Mouse (Mus musculus): ENCODE results near the gene Dnmt3a.

Gene Dnmt3a

DNA sequence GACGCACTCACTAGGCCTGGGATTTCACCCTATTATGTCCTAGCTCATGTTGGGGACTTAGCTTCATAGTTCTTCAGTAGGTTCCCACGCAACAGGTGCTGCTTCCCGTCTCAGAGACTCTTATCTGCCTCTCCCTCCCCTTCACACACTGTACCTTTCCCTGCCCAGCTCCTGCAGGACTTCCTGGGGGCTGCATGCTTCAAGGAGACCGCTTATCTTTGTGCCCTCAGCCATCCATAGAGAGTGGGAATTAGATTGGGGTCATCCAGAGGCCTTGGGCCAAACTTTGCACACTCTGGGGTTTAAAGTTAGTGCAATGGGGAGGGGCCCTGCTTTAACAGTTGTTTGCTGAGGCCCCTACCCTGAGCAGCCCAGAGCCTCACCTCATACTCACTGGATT lies 21.1 kb upstream of the Dnmt3a start:
- no peak for DNase-seq (ENCODE audit: extremely low spot score, low spot score)

DNA sequence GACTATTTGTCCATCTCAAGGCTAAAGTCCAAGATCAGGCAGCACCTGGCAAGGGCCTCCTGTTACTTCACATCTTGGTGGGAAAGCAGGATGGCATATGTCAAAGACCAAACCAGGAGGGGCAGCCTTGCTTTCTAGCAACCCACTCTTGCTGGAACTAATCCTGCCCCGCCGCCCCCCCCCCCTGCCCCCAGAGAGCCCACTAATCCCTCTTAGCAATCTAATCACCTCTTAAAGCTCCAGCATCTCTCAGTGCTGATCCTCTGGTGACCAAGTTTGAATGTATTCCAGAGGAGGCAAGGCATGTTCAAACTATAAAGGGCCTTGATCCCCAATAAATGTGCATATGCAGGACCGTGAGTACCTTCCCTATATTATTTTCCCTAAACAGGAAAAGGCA lies 18.8 kb upstream of the Dnmt3a start:
- DNase-seq (ENCODE audit: extremely low spot score, low spot score) = no peak

DNA sequence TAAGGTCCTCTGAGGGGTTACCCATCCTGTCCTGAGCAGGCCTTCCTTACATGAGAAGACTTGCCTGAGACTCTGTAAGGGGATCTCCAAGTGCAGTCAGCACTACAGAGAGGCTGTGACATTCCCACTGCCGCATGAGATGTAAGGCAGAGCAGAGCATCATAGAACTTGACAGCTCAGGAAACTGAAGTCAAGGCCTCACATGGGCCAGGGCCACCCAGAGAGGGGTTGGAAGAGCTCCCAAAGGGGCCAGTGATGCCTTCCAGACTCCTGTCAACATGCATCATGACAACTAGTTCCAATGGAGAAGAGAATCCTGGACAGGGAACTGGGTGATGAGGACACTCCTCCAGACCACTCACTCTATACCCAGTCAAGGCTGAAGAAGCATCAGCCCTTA lies 18.3 kb upstream of the Dnmt3a start:
- no peak for DNase-seq (ENCODE audit: extremely low spot score, low spot score)

DNA sequence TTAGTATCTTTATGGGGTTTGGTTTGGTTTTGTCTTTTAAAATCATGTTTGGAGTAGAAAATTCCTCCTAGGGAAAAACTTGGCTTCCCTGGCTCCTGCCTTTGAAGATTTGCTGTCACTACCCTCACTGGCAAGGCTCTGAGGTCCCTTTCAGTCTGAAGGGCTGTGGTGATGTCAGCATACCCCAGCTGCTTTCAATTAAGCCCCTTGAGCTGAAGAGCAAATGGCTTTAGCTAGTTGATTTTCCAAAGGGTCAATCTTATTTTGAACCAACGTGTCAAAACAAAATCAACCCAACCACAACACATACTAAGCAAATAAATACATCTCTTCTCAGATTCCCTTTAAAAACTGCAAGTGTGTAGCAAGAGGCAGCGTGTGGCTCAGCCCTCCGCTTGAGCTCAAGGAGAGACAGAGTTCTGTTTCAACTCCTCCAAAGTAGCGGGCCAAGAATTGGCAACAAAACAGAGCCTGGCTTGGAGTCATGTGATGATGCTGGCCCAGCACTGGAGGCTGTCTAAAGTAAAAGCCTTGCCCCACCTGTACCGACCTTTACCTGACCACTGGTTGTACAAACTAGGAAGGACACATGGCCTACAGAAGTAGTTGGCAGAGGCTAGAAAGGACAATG lies 17.3 kb upstream of the Dnmt3a start:
- DNase-seq (ENCODE audit: extremely low spot score, low spot score) = no peak

DNA sequence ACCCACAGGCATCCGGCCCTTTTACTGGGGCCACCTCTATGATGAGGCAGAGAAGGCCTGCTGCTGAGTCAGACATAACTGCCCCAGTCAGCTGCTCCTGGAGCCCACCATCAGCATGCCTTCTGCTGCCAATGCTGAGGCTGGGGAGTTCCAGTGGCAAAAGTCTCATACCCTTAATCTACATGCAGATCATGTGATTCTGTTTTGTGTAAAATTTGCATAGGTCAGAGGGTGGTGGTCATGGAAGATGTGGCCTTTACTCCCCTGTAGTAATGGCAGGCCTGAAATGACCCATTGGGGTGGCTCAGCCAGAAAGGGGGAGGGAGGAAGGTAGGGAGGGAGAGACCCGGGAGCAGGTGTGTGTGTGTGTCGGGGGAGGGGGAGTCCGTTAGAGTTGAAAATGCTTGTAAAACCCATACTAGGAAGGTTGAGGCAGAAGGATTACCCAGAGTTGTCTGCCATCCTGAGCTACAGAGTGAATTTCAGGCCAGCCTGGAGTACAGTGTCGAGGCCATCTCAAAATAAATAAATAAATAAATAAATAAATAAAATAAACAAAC lies 16.1 kb upstream of the Dnmt3a start:
- DNase-seq (ENCODE audit: extremely low spot score, low spot score) = no peak

DNA sequence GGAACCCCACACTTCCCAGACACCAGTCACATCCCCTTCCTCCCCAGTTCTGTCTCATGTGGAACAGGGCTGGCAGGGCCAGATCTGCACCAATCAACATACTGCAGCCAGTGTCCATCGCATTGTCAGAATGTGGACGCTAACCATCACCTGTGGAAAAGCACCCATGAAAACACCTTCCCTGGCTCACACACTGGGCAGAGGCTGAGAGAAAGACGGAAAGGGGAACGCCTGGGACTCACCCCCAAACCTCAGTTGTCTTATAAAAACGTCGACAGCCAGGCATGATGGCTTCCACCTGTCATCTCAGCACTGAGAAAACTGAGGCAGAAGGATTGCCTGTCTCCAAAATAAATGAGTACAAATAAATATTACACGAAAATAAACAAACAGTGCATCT lies 14.6 kb upstream of the Dnmt3a start:
- DNase-seq (ENCODE audit: extremely low spot score, low spot score) = no peak

DNA sequence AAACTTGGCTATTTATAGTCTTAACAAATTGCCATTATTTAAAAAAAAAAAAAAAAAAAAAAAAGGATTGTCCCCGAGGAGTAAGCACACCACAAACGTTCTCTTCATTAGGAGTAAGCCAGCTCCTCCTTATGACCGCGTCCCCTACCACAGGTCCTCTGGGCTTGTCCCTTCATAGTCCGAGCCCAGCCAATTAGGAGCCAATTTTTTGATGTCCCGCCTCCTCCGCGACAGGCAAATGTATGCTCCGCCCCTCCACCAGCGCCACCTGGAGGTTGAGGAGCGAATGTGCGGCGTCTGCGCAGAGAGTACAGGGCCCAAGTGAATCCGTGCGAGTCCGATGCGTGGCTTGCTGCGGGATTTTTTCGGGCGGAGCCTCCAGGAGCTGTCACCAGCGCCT lies 14.1 kb upstream of the Dnmt3a start:
- peak; percentile 96 for DNase-seq (ENCODE audit: extremely low spot score, low spot score)

DNA sequence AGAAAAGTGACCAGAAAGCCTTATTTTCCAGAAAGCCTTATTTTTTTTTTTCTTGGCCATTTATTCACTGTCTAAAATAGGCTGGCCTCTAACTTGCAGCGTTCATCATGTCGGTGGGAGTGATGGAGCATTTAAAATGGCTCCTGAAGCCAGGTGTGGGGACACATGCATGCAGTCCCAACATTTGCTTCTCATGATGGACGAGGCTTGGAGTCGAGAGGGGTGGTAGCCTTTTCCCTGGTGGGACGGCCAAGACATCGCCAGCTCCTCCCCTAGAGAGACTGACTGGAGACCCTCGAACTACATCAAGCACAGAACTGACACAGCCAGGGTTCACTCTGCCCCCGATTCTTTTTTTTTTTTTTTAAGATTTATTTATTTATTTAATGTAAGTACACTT lies 13.6 kb upstream of the Dnmt3a start:
- DNase-seq (ENCODE audit: extremely low spot score, low spot score) = no peak

DNA sequence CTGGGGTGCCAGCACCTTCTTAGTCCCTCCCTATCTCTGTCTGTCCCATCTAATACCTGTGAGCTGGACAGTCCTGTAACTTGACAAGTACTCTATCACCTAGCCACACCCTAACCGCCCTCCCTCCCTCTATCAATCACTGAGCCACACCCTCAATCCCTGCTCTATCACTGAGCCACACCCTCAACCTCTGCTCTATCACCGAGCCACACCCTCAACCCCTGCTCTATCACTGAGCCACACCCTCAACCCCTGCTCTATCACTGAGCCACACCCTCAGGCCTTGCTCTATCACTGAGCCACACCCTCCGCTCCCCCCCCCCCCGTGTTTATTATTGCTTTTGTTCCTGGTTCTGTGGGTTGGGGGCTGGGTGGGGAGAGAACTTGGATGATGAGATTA lies 10.2 kb upstream of the Dnmt3a start:
- DNase-seq (ENCODE audit: extremely low spot score, low spot score) = no peak

DNA sequence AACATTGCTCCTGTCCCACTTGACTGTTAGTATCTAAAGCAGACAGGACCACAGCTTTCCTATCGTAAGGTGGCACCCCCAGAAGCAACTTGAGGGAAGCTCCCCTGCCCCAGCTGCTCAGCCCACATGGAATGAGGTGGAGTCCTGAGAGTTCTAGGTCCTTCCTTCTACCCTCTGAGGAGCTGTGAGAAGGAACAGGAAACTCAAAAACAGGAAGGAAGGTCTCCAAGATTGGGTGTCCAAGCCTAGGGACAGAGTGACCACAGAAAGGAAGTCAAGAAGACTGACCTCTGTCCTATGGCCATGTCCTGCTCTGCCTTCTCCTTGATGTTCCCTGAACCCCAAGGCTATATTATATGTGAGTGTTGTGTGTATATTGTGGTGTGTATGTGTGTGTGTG lies 6.3 kb upstream of the Dnmt3a start:
- DNase-seq (ENCODE audit: extremely low spot score, low spot score) = no peak

DNA sequence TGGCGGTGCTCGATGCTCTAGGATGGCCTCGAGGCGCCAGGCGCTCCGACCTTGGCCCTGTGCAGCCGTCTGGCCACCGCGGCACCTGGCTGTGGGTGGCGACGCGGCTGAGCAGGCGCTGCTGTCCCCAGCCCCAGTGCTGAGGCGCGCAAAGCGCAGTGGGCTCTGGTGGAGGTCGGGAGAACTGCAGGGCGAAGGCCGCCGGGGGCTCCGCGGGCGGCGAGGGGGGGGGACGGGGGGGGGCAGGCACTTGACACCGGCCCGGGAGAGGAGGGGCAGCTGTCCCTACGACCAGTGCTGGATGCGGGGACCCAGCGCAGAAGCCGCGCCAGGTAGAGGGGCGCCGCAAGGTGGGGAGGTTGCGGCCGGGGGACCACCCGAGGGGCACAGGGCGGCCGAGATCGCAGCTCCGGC lies 471 bp downstream of the Dnmt3a start:
- DNase-seq (ENCODE audit: extremely low spot score, low spot score) = peak; percentile 84

DNA sequence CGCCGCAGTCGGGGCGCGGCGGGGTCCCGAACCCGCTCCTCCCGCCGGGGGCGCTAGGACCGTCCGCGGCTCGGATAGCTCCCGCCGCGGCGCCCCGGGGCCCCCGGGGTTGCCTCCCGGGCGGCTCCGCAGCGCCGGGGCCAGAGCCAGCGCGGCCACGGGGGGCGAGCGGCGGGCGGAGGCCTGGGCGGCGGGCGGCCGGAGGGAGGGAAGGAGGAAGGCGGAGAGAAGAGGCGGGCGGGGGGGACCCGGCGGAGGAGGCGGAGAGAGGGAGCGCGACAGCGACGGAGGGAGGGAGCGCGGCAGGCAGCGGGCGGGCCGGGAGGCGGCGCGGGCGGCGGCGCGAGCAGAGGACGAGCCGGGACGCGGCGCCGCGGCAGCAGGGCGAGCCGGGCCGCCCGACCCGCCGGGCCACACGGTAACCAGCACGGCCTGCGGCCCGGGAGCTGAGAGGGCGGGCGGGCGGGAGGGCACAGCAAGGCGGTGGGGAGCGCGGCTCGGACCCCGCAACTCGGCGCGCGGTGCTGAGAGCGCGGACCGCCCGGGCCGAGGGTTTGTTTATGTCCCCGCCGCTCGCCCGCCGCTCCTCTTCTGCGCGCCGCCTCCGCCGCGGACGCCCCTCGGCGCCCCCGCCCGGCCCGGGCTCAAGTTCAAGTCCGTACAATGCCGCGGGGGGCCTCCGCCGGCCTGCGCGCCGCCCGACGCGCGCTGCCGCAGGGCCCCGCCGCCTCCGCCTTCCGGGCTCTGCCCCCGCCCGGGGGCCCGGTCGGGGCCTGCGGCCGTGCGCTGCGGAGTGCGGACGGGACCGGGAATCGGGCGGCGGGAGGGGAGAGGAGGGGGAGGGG lies 1.1 kb downstream of the Dnmt3a start:
- peak; percentile 62 for DNase-seq (ENCODE audit: extremely low spot score, low spot score)

DNA sequence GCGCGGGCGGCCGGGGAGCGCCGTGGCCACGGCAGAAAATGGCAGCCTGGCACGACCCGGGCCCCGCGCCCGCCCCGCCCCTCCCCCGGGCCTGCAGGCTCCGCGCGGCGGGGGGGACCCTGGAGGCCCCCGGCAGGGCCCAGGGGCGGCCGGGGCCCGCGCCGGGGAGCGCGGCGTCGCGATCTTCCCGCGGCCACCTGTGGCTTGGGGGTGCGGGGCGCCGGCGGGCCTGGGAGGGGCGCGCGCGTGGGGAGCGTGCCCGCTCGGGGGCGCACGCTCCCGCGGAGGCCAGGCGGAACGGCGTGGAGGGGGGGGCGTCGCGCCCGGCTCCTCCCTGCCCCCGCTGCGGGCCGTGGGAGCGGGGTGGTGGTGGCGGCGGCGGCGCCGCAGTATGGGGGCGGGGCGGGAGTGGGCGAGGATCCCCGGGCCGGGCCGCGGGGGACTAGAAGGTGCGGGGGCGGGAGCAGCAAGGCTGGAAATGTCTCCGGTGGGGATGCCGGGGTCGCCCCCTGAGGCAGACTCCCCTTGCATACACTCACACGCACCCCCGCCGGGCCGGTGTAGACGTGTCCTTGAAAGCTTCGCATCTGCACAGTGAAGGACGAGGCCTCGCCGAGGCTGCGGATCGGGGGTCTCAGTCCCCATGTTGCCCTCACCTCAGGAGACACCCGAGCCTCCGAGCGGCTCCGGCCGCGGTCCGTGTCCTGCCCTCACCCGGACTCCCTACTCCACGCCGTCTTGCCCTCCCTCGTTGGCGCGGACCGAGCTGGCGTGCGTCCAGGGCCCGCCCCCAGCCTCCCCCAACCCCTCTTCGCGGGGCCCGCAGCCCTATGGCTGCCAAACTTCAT lies 2.0 kb downstream of the Dnmt3a start:
- peak; percentile 54 for DNase-seq (ENCODE audit: extremely low spot score, low spot score)

DNA sequence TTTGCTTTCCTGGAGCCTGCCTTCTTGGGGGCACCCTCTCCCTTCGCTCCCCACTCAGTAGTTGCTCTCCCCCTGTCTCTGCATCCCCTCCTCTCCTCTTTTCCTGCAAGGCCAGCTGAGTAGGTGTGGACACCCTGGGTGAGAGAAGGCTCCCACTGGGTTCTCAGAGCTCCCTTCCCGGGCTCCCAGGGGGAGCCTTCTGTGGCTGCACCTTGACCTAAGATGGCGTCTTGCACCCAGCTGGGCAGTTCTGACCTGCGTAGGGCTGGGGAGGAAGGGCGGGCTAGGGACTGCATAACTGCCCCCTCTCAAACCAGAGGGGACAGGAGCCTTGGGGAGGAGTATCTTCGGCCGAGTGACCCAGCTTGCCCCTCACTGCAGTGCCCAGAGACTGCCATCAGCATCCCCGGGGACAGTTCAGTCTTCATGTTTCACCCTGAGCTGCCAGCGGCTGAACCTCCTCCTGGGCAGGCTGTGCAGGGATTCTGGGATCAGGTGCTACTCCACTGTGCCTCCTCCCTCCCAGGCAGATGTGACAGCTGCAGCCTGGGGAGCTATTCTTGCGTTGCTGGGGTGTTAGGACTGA lies 2.7 kb downstream of the Dnmt3a start:
- DNase-seq (ENCODE audit: extremely low spot score, low spot score) = peak; percentile 59

DNA sequence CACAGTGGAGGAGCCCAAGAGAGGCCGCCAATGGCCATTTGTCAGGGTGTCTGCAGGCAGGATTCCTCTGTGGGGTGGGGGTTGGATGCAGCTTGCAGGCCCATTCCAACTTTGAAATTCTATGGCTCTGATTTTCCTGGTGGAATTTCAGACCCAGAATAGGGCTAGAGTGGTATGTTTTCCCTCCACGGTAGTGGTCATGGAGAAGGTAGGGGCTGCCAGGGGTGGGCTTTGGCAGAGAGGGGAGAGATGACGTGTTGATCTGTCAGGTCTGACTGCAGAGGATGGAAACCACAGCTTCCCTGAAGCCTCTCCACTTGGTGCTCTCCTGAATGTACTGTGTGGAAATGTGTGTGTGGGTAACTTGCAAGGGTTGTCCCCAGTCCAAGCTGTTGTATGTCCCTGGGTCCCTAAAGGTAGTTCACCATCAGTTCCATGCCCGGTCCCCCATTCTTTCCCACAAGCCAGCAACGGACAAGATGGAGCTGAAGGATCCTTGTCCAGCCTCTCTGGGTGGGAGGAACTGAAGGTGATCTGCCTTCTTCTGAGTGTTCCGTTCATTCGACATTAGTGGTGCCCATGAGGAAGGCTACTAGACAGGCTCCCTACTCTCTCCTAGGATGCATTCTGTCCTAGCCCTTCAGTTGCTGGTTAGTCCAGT lies 3.8 kb downstream of the Dnmt3a start:
- DNase-seq (ENCODE audit: extremely low spot score, low spot score) = no peak

DNA sequence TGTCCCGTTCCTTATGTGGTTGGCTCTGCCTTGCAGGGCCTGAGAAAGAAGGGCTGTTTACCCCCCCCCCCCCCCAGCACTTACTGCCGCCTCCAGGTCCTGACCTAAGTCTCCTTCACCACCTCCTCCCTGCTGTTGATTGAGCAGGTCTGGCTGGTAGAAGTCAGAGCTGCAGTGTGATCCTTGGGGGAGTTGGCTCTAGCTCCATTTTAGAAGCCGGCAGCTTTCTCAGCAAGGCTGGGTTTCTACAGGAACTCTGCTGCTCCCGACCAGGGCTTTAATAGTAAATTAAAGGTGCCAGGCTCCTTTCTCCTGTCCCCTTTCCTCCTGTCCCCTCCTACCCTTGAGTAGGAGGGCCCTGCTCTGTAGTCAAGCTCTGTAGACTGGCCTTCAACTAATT lies 4.6 kb downstream of the Dnmt3a start:
- no peak for DNase-seq (ENCODE audit: extremely low spot score, low spot score)

DNA sequence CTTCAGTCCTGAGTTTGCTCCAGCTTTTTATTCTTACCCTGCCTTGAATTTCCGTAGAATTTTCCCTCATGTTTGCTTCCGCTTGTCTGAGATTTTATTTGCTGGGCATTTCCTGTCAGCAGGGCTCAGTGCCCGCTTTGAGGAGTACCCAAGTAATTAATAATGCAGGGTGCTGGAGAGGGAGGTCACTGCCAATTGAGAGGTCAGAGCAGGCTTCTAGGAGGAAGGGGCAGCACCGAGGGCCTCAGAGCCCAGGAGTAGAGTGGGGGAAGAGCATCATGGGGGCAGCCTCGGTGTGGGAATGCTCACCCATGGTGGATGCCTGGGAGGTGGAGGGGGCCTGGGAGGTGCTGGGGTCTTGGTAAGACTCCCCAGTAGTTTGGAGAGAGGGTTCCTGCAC lies 5.8 kb downstream of the Dnmt3a start:
- no peak for DNase-seq (ENCODE audit: extremely low spot score, low spot score)

DNA sequence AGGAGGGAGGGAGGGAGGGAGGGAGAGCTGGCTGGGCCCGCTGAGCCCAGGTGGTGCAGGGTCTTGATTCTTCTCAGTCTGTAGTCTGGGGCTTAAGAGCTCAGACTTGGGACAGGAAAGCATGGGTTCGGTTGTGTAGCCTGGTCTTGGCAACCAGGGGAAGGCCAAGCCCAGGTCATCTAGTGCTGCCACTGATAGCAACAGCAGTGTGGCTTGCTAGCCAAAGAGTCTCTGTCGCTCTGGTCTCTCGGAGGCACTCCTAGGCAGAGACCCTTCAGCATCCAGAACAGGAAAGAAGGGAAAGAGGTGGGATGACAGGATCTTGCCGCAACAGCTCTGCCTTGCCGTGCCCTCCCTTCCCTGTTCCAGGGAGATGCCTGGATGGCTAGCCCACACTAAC lies 6.4 kb downstream of the Dnmt3a start:
- DNase-seq (ENCODE audit: extremely low spot score, low spot score) = no peak

DNA sequence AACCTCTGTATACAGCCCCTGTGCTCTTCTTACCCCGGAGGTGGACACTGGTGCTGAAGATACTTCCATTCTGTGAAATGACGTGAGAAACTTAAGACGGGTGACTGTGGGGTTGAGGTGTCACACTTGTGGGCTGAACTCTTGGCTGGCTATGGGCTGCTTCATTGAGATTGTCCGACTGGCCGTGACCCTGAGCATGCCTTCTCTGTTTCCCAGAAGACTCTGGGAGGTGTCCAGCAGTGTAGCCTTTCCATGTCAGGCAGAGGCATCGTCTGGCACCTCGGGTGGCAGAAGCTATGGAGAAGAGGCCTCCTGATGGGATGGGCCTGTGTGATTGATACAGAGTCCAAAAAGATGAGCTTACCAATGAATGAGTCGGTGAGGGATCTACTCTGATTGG lies 7.3 kb downstream of the Dnmt3a start:
- DNase-seq (ENCODE audit: extremely low spot score, low spot score) = no peak

DNA sequence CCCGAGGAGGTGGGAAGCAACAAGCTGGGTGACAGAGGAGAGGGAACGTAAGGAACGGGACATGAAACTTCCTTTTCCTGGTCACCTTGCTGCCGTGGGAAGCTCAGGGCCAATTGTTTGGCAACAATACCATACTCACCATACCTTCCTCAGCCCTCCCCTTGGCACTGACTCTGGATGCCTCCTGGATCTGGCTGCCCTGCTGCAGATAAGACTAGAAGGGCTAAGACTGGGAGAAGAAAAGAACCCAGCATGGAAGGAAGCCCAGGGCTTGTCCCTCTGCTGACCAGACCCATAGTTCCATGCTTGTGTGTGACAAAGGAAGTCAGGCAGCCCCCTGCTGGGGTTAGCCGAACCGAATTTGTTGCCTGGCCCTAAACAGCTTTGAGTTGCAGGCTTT lies 9.6 kb downstream of the Dnmt3a start:
- DNase-seq (ENCODE audit: extremely low spot score, low spot score) = no peak

DNA sequence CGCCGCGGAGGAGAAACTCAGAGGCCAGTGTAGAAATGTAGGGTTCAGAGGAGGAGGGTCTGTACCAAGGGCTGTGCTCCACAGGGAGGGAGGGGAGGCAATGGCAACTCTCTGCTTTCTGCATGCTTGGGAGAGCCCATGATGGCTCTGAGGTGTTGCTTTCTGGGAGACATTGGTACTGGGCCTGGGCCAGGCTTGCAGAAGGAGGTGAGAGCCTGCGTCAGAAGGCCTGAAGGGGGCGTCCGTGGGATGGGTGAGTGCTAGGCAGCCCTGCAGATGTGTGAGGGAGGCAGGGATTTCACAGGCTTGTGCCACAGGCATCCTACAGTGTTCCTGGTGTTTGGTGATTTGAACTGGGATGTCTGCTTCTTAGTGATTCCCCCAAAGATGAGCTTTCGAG lies 11.2 kb downstream of the Dnmt3a start:
- DNase-seq (ENCODE audit: extremely low spot score, low spot score) = no peak
